Mouse (Mus musculus) left cerebral cortex, postnatal 4 days (tissue): ENCODE measurements at regions not wholly inside any gene's neighbourhood (a gene's known extent, or its start where the extent isn't known, plus 50 kb on each side); places are given as distances from the start of the nearest gene placed in this dataset. TPM values are rescaled to one million over a fixed set of nuclear protein-coding genes. Genes with fewer than 3 reads are reported as not detected.

ENCODE experiments used
- DNase-seq: peaks from one replicate; pipeline ENCODE4 v3.0.0-alpha.2; 2022
- intact Hi-C: fragments of 180-260 bp; cut with DNase I; formaldehyde crosslinking; loops from one replicate; pipeline ENCODE4 v1.15.1; 2025
- microRNA-seq: library from miRNA; unstranded; fragments of <30 nt; microRNA quantifications from one replicate; pipeline ENCODE4 v1.2.0, GENCODE M21; 2022

DNA sequence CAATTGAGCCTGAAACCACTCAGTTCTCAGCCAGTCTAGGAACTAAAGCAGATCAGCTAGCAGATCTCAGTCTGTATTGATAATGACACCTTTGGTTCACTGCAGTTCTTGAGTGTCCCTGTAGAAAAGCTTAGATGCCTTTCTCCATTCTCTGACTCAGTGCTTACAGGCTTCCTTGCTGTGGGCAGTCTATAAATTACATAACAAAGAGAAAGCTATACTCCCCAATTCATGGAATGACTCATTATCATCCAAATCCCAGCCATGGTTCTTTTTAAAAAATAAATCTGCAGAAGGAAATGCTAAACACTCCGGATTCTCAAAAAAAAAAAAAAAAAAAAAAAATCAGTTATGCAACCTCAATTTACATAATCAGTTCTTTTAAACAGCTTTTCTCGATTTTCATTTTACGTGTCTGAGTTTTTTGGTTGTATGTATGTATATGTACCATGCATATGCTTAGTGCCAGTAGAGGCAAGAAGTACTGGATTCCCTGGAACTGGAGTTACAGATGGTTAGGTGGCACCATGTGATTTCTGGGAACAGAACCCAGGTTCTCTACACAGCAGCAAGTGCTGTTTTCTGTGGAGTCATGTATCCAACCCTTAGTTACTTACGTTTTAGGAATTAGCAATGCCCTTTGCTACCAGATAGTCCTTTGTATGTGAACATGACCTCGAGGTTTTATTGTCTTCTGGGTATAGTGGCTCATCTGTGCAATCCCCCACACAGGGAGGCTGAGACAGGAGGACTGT, 71.5 kb upstream of the Slc39a10 start:
- no peak for DNase-seq

More for the DNA sequence above, 71.5 kb upstream of the Slc39a10 start:
- intact Hi-C loops, result no loop called here

Small RNA genes in the stretch of these regions (microRNA-seq; reads per million reads assigned to microRNA genes)
- not detected for gene Mir6350
